Mouse (Mus musculus) common myeloid progenitor, adult 5-6 weeks (primary cell): Measurements from ENCODE around the gene Aspscr1. TPM values are rescaled to one million over a fixed set of nuclear protein-coding genes. Genes with fewer than 3 reads are reported as not detected.
"Not testable (repeated sequence)": the region's sequence is repeated elsewhere in the genome, so short reads cannot be mapped to it uniquely, and the experiment has no call there.

ENCODE experiments used
- ATAC-seq: replicated peaks from 2 replicates; pipeline ENCODE4 v1.8.0; 2016; ENCODE audit warnings: low read depth, mild to moderate bottlenecking, moderate TSS enrichment, inconsistent platforms; ENCODE audit not compliant: poor library complexity, severe bottlenecking
- total RNA-seq: library from RNA; stranded (forward); fragments of 200-1000, 187-1606 nt; gene quantifications from 2 replicates; pipeline ENCODE4 v1.2.3, GENCODE M21; 2017

The Aspscr1 gene
- total RNA-seq, 1 experiment from 2014 or later, result 31.8 TPM

DNA sequence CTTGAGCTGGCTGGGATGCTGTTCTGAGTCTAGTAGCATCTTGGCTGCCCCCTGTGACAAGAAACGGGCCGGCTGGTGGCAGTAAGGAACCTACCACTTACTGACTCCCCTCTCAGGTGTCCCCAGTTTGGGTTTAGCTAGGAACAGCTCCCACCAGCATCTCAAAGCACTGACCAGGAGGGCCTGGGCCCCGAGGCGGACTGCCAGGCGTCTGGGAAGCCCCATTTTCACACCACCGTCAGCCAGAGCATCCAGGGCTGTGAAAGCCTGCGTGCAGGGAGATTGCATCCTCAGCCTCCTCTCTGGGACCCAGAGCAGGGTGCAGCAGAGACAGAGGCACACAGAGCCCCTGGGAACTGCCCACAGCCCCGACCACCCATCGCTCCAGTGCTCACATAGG is 31.5 kb upstream of the Aspscr1 start:
- no peak for ATAC-seq

DNA sequence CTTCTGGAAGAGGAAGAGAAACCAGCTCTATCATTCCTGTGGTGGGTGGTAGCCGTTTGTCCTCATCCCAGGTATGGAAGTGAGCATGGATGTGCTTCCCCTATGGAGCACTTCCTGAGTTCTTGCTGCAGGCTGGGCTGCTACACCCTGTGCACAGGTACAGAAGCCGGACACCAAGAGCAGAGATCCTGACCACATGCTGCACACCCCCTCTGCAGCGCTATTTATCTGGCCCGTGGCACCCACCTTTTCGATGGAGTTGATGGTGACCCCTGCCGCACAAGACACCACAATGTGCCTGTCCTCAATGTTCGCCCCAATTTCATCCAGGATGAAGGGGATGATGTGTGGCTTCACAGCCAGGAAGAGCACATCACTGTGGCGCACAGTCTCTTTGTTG is 30.9 kb upstream of the Aspscr1 start:
- peak; percentile 16; the same call in 1 of the 2 replicates for ATAC-seq

DNA sequence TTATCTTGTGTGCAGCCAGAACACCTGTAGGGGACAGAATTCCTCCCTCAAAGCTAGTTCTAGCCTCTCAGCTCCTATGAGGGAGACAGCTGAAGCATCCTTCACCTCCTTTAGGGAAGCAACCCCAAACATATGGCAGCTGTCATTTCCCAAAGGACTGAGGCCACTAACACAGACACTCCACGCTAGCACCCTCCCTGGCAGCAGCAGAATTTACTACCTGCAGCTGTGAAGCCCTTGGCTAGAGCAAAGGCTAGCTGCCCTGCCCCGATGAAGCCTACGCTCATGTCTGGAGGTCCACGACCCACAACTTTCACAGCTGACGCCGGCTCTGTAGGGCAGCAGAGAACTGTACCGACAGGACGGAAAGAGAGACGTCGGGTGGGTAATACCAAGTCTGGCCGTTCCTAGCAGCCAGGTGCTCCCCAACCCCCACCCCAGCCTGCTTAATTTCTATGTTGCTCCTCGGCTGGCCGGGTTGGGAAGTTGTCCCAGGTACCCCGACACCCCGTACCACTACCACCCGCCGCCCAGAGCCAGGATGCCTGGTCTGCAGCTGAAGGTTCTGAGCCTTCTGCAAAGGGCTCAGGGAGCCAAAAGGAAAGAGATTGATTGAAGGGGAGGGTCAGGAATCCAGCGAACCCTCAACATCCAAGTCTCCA is 29.7 kb upstream of the Aspscr1 start:
- ATAC-seq, result peak; percentile 30

DNA sequence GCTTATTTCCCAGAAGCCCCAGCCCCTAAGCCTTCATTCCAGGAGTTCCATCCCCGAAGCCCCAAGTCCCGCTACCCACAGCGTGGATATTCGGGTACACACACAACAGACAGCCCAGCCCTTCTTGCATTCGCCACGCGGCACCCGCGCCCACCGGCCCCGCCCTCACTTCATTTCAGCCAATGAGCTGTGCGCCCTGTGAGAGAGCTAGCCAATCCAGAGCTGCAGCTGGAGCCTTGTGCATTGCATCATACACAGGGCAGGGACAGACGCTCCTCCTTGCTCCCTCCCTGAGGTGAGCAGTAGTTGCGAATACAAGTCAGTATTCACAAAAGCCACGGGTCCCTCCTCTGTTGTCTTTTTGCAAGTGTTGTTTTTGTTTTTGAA is 29.2 kb upstream of the Aspscr1 start, which contains the start of gene Pycr1:
Pycr1 (minus strand) TSS at position 169 of the 387 bp plus-strand sequence.
- peak; percentile 96 for ATAC-seq

DNA sequence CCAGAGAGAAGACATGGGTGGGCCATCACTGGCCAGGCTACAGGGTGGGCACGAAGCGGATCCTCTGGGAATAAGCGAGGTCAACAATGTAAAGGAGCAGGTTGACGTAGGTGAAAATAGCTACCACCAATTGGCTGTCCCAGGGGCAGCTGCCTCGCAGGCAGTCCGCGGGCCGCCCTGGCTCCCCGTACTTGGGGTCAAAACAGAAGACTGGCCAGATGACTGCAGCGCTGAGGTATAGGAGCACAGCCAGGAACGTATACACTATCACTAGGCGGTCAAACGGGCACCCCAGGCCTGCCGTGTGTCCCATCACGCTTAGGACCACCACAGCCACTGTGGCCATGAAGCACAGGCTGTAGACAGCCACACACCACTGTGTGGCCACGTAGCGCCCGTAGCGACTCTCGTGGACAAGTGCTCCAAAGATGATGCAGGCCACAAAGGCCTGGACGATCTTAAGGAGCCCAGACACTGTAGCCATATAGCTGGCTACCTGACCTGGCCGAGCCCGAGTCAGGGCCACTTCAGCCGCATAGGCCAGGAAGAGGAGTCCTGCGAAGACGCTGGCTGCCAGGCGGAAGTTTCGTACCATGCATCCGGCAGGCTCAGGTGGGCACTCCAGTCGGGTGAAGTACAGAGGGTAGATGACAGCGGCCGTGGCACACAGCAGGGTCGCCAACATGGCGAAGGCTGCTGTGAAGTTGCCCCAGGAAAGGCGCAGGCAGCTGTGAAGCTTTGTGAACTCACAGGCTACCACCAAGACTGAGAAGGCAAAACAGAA is 25.5 kb upstream of the Aspscr1 start:
- ATAC-seq, result no peak

DNA sequence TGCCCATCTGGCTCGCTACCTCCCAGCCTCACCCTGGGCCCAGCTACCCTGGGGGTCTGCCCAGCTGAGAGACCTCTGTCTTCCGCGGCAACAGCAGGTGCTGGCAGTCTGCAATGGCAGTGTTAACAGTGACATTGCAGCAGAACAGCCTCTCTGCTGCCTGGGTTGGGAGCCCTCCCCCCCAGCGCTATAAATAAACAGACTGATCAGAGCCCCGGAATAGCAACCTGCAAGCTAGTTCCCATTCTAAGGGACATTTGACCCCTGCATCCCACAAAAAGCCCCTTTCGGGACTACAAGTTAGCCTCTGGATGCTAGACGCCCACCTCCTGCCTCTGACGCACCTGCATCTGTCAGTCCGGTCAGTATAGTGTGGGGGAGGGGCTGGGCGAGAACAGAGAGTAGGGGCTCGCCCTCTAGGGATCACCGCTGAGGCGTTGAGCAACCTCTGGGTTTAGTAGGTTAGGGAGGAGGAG is 24.7 kb upstream of the Aspscr1 start, which contains the start of gene Myadml2:
Myadml2 (minus strand) TSS at position 158 of the 476 bp plus-strand sequence.
- ATAC-seq, result no peak; the same call in 1 of the 2 replicates

DNA sequence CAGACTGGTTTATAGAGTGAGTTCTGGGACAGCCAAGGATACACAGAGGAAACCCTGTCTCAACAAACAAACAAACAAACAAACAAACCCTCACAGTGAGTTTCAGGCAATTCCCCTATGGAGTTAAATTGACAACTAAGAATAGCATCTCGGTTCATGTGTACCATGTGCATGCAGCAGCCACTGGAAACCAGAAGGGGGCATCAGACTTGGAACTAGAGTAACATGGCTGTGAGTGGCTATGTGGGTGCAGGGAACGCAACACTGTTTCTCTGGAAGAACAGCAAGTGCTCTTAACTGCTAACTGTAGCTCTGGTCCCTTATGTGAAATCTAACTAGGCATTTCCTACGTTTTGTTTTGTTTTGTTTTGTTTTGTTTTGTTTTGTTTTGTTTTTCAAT is 20.9 kb upstream of the Aspscr1 start:
- ATAC-seq, result no peak

DNA sequence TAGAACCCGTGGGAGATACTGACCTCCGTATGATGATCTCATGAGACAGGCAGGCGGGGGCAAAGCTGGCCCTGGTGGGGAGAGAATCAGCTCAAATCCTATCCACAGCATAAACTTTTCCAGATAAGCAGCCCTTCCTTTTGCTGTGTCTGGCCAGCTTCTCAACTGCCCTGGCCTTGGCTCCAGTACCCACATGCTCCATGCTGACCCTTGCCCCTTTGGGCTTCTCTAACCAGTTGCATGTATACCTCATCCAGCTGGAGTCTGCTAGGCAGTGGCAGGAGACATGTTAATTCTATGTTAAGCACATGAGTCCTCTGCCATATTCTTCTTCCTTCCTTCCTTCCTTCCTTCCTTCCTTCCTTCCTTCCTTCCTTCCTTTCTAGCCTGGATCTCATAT is 18.0 kb upstream of the Aspscr1 start:
- ATAC-seq, result no peak

DNA sequence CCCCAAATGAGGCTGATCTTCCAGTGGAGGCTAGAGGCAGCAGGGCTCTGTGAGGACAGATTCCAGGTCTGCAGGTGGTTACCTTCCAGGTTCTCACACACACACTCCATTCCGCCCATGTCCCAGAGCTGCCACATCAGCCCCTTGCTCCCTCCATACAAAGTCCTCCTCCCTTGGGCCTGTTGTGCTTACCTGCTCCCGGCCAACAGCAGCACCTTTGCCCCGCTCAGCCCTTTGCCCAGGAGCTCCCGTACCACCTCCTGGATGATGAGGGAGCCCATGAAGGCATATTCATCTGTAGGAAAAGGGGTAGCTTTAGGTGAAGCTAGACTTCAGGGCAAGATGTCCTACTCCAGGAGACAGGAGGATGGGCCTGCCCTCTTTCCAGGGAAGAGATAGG is 15.5 kb upstream of the Aspscr1 start:
- no peak for ATAC-seq

DNA sequence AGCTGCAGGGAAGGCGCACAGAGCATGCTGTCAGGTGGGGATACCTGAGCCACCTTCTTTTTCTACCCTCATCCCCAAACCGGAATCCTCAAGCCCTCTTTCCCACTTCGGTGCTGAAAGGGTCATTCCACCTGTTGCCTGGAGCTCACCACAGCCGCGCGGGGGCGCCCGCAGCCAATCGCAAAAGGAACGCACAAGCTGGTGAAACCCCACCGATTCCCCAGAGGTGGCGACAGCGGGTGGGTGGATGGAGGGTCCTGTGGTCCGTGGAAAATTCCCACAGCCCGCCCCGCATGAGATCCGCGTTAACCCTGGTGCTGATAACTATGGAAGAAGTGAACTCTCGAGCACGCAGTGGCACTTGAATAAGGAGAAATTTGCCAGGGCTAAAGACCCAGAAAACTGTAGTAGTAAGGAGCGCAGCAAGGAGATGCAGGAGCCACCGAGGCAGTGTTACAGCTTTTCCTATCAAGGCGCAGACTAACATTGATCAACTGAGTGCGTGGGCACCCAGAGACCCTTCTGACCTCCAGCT is 13.8 kb upstream of the Aspscr1 start:
- peak; percentile 67 for ATAC-seq

DNA sequence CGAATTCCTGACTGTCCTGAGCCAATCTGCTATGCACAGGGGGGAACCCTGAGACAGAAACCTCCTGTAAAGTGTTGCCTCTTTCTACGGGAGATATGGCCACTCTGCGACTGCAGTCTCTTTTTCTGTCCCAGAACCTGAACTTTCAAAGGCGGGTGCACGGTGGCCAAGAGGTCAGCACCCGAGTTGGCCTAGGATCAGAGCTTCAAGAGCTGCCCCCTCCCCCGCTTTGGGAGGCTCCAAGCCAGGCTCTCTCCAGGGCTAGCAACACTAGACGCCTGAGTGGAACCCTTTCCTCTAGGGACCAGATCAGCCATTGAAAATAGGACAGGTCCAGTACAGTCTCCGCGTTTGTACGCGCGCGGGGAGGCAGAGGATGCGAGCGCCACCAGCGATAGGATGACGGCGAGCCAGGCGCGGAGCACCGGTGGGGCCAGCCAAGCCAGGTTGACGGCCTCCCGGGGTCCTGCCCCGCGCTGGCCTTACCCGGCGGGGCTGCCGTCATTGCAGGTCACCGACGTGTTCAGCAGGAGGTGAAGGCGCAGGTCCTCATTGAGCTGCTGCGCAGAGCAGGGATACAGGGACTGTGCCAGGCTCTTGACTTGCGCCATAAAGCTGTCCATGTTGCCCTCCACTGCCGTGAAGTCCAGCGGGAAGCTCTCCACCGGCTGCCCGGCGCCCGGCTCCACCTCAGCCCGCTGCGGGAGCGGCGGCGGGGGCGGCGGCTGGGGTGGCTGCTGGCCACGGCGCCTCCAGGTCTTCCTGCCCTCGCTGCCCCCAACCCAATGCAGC is 13.1 kb upstream of the Aspscr1 start:
- ATAC-seq, result no peak

DNA sequence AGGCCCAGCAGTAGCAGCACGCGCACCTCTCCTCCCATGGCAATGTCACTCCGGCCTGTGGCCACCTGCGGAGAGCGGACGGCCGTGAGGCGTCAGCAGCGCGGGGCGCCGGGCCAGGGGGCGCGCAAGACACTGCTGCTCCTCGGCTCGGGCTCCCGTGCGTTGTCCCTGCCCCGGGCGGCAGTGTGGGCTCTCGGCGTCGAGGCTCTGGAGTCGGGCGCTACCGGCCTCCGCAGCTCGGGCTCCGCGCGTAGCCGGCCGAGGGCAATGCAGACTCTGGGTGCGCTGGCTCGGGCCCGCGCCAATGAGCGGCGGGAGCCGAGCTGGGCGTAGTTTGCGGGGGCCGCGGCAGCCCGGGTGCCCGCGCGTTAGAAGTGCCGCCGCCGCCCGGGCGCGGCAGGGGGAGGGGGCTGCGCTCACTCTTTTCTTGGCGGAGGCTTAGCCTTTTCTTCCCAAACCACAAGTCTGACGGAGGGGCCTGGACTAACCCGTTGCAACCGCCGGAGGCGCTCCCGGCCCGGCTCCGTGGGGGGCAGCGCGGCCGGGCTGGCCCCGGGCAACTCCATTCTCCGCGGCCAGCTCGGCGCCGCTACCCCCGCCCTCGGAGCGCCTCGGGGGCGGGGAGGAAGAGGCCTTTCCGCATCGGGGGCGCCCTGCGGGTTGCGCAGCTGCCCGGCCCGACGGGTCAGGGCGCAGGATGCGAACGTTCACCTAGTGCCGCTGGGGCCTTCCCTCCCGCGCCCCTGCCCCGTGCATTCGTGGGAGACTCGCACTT is 12.3 kb upstream of the Aspscr1 start:
- ATAC-seq, result no peak

DNA sequence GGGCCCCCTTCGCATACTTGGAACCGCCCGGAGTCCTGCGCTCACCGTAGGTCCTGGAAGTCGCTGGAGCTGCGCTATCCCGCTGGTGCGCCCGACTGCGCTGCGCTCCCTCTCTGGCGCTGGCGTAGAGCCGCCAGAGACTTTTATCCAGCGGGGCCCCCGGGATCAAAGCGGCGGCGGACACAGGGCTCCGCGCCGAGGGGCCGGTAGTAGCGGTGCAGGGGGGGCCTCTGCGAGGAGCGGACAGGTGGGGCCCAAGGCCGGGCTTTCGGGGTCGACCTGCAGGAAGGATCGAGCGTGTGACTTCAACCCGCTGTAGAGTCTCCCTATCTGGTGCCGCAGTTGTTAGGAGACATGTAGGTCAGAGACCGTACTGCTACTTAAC is 11.7 kb upstream of the Aspscr1 start, which contains the start of gene Notum:
Notum (minus strand) TSS at position 100 of the 385 bp plus-strand sequence.
- ATAC-seq, result no peak

DNA sequence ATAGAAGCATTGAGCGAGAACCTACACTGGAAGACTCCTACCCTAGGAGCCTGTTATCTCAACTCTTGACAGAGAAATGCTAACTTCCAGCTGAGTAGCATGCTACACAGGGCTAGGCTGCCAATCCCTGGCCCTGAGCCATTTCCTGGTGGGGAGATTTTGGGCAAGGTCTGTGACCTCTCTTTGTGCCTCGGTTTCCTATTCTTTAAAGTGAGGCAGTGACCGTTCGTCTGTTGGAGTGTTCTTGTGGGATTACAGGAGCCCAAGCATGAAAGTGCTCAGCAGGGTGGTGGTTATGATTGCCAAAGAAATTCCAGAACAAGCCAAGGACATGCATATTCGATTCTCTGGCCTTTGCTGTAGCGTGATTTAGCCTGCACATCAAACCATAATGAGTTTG is 10.0 kb upstream of the Aspscr1 start:
- no peak for ATAC-seq

DNA sequence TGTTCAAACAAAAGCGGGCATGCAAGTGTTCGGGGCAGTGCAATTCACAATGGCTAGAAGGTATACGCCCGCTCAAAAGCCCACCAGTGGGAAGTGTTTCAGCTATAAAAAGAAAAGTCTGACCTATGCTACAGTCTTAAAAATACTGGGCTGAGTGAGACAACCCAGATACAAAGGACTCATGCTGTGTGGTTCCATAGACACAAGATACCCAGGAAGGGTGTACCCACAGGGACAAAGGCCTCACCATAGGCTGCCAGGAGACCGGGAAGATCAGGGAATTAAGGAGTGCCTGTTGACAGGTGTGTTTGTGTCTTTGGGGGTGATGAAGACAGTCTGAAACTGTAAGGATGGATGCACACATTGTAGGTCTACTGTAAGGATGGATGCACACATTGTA is 9.1 kb upstream of the Aspscr1 start:
- no peak for ATAC-seq

DNA sequence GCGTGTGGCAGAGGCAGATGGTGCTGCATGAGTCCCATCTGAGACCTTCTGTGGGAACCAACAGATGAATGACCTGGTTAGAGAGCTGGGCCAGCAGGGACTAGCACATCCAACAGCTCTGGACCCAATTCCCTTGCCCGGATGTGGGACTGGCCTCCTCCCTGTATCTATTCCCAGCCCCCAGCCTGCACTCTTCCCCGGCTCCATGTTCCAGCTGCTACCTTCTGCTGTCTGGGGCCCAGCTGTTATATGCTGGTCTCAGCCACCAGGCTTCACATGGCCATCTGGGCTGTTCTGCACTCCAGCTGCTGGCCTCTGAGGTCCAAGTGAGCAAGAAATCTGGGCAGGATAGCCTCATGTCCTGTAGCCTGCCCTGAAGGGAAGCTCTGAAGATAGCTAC is 7.4 kb upstream of the Aspscr1 start:
- no peak for ATAC-seq

DNA sequence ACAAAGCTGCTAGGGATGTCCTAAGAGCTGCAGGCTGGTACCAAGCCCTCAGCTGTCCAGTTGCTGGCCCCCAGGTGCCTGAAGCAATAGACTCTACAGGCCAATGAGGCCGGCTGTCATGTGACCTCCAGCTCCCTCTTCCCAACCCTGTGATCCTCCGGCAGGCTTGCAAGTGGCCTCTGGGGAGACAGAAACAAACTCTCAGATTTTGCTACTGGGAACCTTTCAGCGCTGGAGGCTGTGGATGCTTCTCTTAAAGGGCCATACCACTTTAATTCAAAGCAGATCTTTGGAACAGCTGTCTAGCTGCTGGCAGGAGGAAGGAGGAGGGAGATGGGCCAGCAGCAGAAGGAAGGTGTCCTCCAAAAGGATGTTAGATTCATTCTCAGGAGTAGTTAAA is 6.2 kb upstream of the Aspscr1 start:
- no peak for ATAC-seq

DNA sequence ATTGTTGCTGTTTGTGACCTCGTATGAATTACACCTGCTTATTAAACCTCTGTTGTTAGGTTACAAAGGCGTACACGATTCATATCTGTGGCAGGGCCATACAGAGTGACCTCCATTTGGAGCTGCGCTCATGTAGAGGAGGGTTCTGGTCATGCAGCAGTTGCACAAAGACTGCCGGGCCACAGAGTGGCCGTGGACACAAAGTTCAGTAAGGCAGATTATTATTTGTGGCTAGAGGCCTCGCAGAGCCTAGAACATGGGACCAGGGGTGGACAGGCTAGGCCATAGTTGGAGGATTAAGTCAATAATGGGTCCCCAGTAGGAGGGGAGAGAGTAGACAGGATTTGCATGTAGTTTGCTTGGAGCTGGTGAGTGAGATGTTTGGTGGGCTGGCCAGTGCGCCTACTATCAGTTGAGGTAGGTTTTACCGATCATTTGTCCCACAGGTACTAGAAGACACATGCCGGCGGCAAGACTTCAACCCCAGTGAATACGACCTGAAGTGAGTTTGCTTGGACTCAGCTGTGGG is 885 bp downstream of the Aspscr1 start:
- ATAC-seq, result 0 out of 2 replicates have a peak, but pooled peaks have one; percentile 2

DNA sequence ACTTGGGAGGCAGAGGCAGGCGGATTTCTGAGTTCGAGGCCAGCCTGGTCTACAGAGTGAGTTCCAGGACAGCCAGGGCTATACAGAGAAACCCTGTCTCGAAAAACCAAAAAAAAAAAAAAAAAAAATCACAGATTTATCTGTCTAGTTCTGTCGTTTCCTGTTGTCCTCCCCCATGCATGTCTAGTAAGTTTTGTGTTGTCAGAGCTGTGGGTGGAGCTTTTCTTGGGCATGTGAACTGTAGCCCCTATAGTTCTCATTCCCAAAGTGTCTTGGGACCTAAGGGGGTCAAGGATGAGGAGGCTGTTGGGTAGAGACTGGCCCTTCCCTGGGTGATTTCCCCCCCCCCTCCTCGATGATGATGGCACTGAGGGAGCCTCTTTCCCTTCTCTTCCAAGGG is 3.1 kb downstream of the Aspscr1 start:
- ATAC-seq, result not testable (repeated sequence)
